Mouse (Mus musculus): ENCODE results near the gene Nf1.
A peak's percentile ranks its signal among the peaks of the same experiment; 100 is the strongest.
"Not testable (repeated sequence)": the region's sequence is repeated elsewhere in the genome, so short reads cannot be mapped to it uniquely, and the experiment has no call there.

Nf1 gene

DNA sequence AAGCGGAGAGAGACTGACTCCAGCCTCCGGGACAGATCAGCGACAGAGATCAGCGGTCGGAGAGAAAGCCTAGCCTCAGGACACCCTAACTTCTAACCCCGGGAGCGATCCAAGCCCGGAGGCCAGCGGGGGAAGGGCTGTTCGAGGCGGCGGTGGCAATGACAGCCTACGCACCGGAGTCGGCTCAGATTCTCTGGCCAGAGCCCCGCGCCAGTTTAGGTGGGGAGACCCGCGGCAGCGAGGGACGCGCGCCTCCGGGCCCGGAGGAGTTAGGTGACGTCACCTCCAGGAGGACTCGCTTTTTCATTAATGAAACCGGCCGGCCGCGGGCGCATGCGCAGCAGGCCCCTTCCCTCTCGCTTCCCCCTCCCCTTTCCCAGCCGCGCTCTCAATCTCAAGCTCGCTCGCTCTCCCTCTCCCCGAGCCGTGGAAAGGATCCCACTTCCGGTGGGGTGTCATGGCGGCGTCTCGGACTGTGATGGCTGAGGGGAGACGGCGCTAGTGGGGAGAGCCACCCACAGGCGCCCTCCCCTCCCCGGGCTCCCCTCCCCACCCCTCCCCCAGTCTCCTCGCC is at the start of gene Nf1:
Nf1 (plus strand) TSS at position 460 of the 574 bp plus-strand sequence.
- DNase-seq (ENCODE audit: low spot score in 2 of 2) = peak; percentile 88 to 96

DNA sequence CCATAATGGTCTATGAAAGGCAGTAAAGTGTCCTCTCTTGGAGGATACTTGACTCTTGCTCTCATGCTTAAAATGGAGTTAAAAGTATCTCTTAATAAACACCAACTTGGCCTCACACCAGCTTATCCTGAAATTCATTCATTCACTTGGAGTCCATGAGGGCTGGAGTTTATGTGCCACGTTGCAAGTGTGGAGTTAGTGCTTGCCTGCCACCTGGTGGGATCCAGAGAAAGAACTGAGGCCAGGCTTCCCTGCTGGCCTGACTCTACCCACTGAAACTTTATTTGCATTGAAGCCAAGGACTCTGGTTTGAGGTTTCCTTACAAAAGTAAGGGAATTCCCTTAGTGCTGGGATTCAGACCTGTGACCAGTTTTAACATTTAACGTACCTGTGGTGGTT is 49.0 kb upstream of the Nf1 start:
- DNase-seq (ENCODE audit: low spot score in 2 of 2) = no peak

DNA sequence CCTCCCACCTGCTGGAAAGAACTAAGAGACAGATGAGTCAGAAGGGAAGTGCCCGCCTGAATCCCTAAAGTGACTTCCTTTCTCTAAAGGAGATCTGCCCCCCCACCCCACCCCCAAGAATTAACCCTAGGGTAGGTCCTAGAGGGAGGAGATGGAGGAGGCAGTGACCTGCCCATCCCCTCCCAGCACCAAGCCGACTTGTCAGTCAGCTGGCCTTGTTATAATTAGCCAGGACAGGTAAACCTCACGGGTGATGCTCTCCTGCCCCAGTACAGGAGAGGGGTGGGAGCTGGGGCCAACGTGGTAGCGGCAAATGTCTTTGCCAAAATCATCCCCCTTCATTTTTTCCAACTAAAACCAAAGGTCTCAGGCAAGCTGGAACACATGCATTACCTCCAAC is 47.8 kb upstream of the Nf1 start:
- no peak for DNase-seq (ENCODE audit: low spot score in 2 of 2)

DNA sequence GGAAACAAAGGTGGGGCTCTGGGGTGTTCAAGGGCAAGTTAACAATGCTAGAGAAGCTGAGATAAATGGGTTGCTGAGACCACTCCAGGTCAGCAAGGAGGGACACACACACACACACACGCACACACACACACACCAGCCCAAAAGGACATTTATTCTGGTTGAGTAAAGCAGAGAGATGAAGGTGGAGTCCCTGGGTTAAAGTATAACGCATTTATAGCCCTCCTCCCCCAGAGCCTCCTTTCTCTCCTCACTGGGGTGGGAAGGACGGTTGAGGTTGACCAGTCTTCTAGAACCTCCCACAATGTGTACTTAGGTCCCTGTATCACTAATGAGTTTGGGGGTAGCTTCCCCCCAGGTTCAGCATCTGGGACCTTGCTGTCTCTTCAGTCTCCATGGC is 47.4 kb upstream of the Nf1 start:
- no peak for DNase-seq (ENCODE audit: low spot score in 2 of 2)

DNA sequence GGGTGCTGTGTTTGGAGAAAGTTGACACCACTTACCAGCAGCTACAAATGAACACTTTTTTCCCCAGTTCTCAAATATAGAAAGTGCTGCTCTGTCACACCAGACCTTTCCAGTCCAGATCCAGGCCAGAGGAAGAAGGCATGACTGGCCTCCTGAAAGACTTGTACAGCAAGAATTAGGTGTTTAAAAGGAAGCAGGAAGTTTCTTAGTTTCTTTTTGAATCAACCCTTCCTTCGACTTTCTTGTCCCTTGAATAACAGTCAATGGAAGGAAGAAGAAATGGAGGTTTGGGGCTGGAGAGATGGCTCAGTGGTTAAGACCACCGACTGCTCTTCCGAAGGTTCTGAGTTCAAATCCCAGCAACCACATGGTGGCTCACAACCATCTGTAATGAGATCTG is 46.5 kb upstream of the Nf1 start:
- DNase-seq (ENCODE audit: low spot score in 2 of 2) = no peak

DNA sequence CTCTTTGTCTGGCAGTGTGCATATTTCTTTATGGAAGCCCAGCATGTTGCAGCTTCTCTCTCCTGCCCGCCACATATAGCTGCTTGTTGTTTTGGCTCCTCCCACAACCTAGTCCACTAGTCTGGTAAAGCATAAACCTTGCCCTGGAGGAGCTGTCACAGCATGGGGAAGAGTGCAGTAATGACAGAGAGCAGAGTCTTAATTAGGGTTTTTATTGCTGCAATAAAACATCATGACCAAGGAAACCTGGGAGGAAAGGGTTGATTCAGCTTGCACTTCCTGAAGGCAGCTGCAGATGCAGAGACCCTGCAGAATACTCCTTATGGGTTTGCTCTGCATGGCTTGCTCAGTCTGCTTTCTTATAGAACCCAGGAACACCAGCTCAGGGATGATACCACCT is 45.5 kb upstream of the Nf1 start:
- DNase-seq (ENCODE audit: low spot score in 2 of 2) = no peak

DNA sequence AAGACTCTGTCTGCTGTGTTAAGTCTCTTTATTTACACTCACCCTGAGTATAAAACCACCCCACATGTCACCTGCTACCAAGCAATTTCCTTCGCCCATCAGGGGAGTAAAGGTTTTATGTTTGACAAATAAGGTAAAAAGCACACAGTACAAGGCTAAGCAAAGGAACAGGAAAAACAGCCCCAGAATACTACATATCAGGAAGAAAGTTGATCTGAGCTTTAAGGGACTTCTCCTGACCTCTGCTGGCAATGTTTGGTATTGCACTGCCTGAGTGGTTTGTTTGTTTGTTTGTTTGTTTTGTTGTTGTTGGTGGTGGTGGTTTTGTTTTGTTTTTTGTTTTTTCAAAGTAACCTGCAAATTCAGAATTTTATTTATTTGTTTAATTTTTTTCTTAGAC is 43.3 kb upstream of the Nf1 start:
- DNase-seq (ENCODE audit: low spot score in 2 of 2) = peak in 1 of 2 experiments; percentile 69

DNA sequence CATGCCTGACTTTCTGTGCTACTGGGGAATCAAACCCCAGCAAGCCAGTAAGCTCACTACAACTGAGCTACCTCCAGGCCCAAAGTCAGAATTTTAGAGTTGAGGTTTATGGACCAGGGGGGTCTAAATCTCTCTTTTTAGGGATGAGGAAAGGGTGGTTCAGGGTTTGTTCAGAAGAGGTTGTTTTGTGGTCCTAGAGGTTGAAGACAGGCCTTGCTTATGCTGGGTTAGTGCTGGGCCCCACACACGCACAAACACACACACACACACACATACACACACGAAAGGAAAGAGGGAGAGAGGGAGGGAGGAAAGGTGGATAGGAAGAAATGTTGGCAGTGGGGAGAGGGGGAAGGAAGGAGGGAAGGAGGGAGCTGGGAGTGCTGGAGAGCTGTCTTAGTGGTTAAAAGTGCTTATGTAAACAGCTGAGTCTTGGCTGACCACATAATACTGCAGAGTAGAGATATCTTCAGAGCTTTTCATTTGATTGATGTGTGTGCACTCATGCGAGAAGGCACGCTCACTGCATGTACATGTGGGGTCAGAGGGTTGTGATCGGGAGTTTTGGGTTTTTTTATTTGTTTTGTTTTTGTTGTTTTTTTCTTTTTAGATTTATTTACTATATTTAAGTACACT is 42.5 kb upstream of the Nf1 start, which contains the start of gene Gm9964:
Gm9964 (minus strand) TSS at position 51 of the 636 bp plus-strand sequence.
- no peak for DNase-seq (ENCODE audit: low spot score in 2 of 2)

DNA sequence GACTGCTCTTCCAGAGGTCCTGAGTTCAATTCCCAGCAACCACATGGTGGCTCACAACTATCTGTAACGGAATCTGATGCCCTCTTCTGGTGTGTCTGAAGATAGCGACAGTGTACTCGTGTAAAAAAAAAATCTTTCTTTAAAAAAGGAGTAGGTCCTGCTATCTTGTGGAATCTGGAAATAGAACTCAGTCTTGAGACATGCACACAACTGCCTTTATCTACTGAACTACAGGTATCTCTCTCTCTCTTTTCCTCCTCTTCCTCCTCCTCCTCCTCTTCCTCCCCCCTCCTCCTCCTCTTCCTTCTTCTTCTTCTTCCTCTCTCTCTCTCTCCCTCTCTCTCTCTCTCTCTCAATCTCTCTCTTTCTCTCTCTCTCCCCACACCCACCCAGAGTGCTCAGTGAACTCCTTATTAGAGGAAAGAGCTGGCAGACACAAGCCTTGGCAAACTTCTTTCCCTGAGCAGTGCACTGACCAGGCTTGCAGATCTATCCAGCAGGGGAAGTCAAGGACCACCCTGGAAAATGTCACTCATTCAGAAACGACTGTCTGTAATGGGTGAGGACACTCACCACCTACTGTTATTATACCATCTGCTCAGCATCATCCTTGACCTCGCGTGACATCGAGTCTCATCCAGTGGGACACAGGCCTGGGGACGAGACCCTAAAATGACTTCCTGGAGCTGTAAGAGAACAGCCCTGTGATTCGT is 39.6 kb upstream of the Nf1 start:
- no peak for DNase-seq (ENCODE audit: low spot score in 2 of 2)

DNA sequence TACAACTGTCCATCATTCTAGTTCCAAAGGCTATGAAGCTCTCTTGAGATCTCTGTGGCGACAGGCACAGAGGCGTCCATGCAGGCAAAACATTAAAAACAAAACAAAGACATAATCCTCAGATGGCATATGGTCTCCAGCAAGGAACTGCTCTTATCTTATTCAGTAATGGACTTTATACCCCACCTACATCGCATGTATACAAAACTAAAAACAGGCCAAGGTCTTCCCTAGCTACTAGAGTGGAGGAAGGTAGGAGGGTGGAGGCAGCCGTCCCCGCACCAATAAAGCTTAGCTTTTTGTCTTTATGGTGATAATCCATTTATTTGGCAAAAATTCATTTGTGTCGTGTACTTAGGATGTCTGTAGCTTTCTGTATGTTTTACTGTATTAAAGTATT is 36.4 kb upstream of the Nf1 start:
- no peak for DNase-seq (ENCODE audit: low spot score in 2 of 2)

DNA sequence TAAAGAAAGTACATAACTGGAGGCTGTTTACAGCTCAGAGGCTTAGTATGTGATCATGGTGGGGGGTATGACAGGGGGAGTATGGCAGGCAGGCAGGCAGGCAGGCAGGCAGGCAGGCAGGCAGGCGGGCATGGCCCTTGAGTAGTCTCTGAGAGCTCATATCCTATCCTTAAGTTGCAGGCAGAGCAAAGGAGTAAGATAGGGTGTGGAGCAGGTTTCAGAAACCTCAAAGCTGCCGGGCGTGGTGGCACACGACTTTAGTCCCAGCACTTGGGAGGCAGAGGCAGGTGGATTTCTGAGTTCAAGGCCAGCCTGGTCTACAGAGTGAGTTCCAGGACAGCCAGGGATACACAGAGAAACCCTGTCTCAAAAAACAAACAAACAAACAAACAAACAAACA is 35.2 kb upstream of the Nf1 start:
- DNase-seq (ENCODE audit: low spot score in 2 of 2) = not testable (repeated sequence)

DNA sequence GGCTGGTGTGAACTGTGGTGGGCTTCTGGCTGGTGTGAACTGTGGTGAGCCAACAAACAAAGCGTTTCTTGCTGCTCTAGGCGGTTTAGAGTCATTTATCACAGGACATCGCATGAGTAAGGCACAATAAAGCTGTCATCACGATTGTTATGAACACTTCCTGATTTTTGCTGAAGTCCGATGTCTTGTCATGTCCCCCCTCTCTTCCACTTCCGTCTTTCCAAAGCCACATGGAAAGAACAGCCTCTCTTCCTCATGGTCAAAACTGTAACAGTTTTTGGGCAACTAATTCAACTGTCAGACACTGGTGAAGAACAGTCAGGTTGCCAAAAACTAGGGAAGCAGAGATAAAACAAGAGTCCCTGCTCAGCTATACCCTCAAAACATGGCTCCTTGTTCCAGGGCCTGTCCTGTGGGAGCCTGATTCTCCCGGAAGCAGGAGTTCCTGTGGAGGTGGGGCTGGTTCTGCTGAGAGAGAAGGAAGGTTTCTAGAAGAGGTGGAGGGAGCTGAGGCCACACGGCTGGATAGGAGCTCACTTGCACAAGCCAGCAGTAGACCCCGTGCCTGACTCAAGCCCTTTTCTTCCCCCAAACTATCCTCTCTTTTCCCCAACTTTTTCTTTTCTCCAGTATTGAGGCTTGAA is 33.7 kb upstream of the Nf1 start:
- DNase-seq (ENCODE audit: low spot score in 2 of 2) = no peak

DNA sequence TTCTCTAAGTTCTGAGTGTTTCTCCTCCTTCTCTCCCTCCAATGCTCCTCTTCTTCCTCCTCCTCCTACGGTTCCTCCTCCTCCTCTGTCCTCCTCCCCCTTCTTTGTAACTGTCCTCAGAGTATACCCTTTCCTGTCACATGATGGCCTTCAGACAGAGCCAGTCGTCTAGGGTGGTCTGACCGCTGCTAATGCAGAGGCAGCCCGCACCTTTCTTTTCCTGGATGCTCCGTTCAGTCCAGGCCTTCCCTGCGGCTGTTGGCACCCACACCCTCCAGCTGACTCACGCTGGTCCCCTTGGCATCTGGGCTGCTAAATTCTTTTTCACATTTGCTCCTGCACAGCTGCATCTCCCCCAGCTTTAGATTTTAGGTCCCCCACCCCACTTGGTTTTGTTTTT is 33.0 kb upstream of the Nf1 start:
- DNase-seq (ENCODE audit: low spot score in 2 of 2) = no peak

DNA sequence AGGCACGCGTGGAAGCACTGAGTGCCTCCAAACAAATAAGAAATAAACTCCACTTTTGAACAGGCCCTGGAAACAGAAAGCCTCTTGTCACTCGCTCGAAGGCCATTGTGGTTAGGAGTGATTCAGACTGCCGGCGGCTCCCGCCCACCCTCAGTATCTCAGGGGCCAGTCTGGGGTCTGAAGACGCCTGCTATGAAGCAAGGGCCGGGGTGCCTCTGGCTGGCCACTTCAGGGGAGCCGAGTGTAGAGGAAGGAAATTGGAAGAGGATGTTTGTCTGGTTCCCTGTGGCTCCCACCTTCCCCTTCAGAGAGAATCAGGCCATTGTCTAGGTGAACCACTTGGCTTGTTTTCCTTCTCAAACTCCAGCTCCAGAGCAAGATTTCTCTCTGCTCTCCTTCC is 32.5 kb upstream of the Nf1 start:
- DNase-seq (ENCODE audit: low spot score in 2 of 2) = peak in 1 of 2 experiments; percentile 26

DNA sequence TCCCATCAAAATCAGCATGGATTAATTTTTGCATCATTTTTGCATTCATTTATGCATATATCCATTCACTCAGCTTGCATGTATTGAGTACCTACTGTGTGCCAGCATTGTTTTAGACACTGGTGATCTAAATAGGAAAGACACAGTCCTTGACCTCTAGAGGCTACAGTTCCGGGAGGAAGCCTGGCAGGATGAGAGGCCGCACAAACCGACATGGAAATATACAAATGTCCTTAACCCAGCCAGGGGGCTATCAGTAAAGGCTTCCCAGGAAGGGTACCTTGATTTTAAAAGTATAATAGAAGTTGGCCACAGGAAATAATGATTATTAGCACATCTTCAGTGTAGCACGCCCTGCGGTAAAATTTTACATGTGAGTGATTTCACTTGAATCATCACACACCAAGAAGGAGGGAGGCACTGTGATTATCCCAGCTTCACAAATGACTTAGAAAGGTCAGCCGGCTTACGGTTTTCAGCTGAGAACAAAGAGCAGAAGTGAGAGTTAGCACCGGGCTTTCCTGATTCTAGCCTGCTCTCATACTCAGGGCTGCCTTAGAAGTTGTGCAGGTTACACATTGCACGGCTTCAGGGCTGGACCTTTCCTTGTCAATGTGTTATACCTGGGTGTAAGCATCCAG is 31.8 kb upstream of the Nf1 start:
- no peak for DNase-seq (ENCODE audit: low spot score in 2 of 2)

DNA sequence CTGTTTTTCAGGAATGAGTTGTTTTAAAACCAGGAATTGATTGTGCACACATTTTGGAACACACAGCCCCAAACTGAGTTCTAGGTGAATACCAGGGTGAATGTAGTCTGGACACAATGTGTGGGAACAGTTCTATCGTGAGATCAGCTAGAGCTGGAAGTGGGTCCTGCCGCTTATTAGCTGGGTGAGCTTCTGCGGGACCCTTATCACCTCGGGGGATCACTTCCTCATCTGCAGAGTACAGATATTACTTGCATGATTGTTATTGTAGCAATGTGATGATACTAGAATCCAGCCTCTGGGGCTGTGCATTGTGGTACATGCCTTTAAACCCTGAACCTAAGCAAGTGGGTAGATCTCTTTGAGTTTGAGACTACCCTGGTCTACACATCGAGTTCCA is 29.0 kb upstream of the Nf1 start:
- no peak for DNase-seq (ENCODE audit: low spot score in 2 of 2)

DNA sequence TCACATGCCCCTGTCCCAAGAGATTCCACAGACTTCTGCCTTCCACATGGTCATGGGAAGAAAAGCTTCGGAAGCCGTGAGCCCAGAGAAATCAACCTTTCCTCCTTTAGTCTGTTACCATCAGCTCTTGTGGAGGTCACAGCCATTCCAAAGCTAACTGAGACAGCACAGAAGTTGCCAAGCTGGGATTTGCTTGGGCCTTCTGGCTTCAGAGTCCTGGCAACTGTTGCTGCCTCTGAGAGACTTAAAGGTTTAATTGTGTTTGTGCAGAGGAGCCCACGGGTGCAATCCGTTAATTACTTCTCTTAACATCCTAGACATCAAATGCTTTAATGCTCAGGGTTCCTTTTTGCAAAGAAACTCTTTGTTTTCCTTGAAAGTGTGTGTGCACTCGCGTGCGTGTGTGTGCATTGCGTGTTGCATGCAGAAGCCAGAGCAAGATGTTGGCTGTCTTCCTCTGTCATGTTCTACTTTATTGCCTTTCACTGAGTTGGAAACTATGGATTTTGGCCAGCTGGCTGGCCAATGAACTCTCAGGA is 22.6 kb upstream of the Nf1 start:
- DNase-seq (ENCODE audit: low spot score in 2 of 2) = no peak

DNA sequence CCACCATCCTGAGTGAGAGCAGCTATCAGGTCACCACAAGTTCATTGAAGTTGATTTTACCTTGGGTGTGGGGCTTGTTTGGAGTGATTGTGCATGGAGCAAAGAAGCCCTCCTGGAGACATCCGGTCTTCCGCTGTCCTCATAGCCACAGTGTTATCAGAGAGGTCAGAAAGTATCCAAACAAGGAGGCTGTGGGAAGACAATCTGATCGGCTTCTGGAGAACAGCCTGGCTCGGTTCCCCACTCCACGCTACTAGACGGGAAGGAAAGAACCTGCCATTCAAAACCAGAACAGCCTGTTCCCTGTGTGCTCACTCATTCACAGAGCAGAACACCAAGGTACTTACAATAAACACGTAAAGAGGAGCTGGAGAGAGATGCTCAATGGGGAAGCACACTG is 19.7 kb upstream of the Nf1 start:
- no peak for DNase-seq (ENCODE audit: low spot score in 2 of 2)

DNA sequence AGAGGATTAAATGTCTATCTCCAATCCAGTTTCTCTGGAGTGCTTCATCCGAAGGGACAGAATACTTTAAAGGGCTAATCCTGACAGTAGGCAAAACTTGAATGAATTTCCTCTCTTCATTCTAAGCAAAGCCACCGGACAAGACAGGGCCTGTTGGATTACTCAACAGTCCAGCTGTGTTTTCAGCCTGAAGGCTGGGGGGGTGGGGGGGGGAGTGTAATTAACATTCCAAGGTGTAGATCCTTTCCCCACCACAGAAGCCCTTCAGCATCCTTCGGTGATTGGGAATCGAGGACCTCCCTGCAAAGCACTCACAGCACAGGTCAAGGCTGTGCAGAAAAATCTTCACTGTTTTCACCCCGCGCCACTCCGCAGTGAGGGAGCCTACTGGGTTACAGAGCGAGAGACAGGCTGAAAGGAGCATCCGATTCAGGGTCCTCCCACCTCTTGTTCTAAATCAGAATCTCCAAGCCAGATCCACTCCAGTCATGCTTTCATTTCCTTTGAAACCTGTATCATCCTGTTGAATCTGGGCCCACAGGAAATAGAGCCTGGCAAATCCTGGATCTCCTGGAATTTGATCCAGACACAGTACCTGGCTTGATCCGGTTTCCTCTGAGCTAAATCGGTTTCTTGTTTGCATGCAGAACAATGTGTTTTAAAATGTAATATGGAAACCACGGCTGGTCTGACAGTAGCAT is 15.4 kb upstream of the Nf1 start:
- no peak for DNase-seq (ENCODE audit: low spot score in 2 of 2)

DNA sequence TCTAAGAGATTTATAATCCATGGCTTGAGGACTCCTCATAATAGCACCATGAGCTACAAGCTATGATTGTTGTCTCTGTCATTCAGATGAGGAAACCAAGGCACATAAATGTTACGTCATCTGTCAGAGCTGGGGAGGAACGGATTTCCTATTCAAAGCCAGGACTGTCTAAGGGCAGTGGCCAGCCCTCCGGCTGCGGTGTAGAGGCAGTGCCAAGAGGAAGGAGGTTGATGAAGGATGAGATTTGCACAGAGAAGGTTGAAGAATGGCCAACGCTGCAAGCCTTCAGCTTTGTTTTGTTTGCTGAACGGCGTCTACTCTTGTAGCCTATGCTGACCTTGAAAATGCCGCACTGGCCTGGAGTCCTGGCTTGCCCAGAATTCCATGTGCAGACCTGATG is 13.8 kb upstream of the Nf1 start:
- DNase-seq (ENCODE audit: low spot score in 2 of 2) = no peak

DNA sequence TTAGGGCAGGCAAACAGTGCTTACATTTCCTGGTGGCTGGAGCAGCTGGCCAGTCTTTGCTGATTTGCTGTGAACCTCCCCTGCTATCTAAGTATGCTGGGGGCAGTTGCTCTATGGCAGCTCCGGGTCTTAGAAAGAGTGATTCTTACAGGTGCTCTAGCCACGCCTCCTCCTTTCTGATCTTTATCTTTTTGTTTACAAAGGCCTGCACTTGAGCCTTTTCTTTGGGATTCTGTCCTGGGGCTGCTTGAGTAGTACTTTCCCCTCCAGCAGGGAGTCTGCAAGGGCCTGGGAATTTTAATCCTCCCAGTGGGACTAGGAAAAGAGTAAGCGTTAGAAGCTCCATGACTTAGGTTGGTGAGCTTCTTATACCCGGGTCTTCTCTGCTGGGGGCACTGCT is 12.4 kb upstream of the Nf1 start:
- DNase-seq (ENCODE audit: low spot score in 2 of 2) = no peak
